Mouse (Mus musculus) left cerebral cortex, postnatal 25 days (tissue): ENCODE results near the gene Gm5941. TPM values are rescaled to one million over a fixed set of nuclear protein-coding genes. Genes with fewer than 3 reads are reported as not detected.
"Not testable (repeated sequence)": the region's sequence is repeated elsewhere in the genome, so short reads cannot be mapped to it uniquely, and the experiment has no call there.

Experiments used
- DNase-seq, 2 experiments: peaks; one replicate each; pipeline ENCODE4 v3.0.0; 2022; ENCODE audit warnings: low spot score in 2 of 2, mixed read lengths in 1 of 2
- intact Hi-C: fragments of 180-260 bp; cut with DNase I; formaldehyde crosslinking; loops from one replicate; pipeline ENCODE4 v1.15.1; 2025
- total RNA-seq, 2 experiments: library from RNA; stranded (reverse); gene quantifications; 2 replicates each; pipeline ENCODE4 v1.2.3; 2021

The Gm5941 gene
- not detected for total RNA-seq

DNA sequence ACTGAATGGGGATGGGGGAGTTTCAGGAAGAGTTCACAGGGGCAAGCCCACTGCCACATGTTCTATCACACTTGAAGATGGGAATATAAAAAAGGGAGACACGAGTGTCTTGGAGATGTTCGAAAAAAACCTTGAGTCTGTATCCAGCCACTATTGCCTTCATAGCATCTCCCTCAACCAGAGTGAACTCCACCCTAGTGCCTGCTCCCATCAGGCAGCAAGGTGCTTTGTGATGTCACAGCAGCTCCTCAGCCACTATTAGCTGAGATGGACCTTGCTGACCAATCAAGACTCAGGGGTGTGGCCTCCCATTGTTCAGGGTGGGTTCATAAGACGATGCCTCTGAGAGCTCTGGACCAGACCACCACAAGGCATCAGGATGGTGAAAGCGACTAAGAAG, at the start of gene Gm5941:
Gene Gm5941 (plus strand): TSS at position 301 of the 400 bp plus-strand sequence.
- intact Hi-C loops: not testable (repeated sequence)

DNA sequence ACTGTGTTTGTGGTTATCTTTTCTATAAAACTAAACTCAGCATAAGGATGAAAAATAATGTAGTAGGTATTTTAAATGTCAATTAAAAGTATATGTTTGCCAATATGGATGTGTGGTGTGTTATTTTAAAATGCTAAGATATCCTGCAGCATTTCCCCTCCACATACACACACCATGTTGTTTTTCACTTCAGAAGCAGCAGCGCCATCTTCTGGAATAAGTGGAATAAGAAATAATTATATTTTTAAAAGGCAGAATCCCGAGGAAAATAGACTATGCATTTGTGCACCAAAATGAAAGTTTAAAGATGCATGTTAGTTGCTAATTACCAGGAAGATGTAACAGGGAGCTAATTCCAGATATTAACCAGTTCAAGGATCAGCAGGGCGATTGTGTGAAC, 29.3 kb upstream of the Gm5941 start:
- intact Hi-C loops: no loop called here
- peak in 1 of 2 experiments; percentile 1 for DNase-seq

More for the DNA sequence above, at the start of gene Gm5941:
- not testable (repeated sequence) for DNase-seq

DNA sequence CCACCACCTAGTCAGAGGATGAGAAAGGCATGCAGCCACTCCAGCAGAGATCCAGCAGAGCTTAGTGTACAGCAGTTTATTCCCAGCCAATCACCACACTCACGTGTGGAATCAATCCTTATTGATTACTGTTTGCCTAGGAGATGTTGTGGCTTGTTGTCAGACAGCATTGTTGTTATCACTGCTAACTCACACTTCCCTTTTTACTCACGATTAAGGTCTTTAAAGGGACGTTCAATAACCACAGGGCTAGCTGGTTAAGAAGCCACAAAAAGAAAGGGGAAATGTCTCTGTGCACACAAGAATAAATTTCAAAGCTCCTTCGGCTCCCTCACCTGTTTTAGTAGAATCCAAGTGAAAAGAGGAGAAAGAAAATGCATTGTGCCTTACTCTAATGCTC, 25.0 kb upstream of the Gm5941 start:
- intact Hi-C loops: no loop called here
- DNase-seq: no peak

DNA sequence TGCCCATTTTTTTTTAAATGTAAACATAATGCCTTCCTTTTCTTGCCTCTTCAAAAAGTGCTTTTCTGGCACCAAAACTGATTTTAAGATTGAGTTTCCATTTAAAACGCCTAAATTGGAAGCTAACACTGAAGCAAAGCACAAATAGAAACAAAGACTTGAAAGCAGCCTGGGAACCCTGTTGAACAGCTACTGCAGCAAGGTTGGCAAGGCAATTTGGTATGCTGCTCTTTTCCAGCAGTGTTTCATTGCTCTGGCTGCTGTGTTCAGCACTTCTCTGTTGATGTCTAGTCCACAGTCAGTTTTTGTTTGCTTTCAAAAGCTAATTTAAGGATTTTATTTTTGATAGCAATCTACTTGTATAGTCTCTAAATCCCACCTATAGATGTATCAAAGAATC, 8.5 kb downstream of the Gm5941 start:
- peak in 1 of 2 experiments; percentile 22 for DNase-seq
- intact Hi-C loops: no loop called here

DNA sequence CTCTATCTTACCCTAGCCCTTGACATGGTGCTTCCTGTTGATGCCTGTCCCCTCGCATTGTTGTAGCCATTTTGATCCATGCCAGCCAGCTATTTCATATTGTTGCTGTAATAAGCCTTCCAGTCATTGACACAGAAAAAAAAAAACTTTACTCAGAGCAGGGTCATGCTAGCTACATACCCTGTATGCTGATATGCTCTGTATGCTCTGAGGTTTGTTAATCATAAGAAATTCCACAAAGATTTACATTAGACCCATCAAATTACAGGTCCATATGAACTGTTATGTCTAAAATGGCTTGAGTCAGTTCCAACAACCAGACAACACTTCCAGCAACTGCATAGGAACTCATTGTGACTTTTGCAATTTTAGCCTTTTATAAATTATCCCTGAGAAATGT, 38.1 kb downstream of the Gm5941 start:
- DNase-seq: no peak
- intact Hi-C loops: no loop called here

Other genes starting within 250 kb of the Gm5941 start
- gene Mageb18, start 109.6 kb downstream of the Gm5941 start, total RNA-seq: not detected